Mouse (Mus musculus) CH12.LX (cell line): Measurements from ENCODE around the gene Gdf9.

ENCODE experiments used
- CTCF ChIP-seq, 2 experiments: IDR thresholded peaks in 1 of 2; conservative IDR thresholded peaks in 1 of 2; 2 replicates each; pipeline ENCODE4 v1.5.1; 2011 to 2012; ENCODE audit warnings: low read depth in 2 of 2, low read length in 2 of 2, improper control_type of control experiment in 1 of 2, inconsistent platforms in 1 of 2, mild to moderate bottlenecking in 1 of 2, moderate library complexity in 1 of 2
- GABPA ChIP-seq: IDR thresholded peaks from 2 replicates; pipeline ENCODE4 v1.6.1; 2012; ENCODE audit warnings: low read depth, low read length, improper control_type of control experiment, inconsistent platforms; ENCODE audit not compliant: insufficient replicate concordance
- JUND ChIP-seq: conservative IDR thresholded peaks from 2 replicates; pipeline ENCODE4 v1.6.1; 2011; ENCODE audit warnings: low read depth, low read length, improper control_type of control experiment
- MAFK ChIP-seq: IDR thresholded peaks from 2 replicates; pipeline ENCODE4 v1.6.1; 2011; ENCODE audit warnings: low read length, improper control_type of control experiment; ENCODE audit not compliant: insufficient replicate concordance
- MAX ChIP-seq: IDR thresholded peaks from 2 replicates; pipeline ENCODE4 v1.6.1; 2011; ENCODE audit warnings: low read length, improper control_type of control experiment
- PAX5 ChIP-seq: IDR thresholded peaks from 2 replicates; pipeline ENCODE4 v1.6.1; 2012; ENCODE audit warnings: low read length, inconsistent platforms, mixed read lengths
- POLR2A ChIP-seq: IDR thresholded peaks from 2 replicates; pipeline ENCODE4 v1.6.1; 2011; ENCODE audit warnings: low read depth, mild to moderate bottlenecking, improper control_type of control experiment, low read length
- USF1 ChIP-seq: IDR thresholded peaks from 2 replicates; pipeline ENCODE4 v1.6.1; 2014; ENCODE audit warnings: low read depth, mild to moderate bottlenecking, inconsistent platforms, low read length, improper control_type of control experiment
- USF2 ChIP-seq: conservative IDR thresholded peaks from 2 replicates; pipeline ENCODE4 v1.6.1; 2011; ENCODE audit warnings: low read depth, low read length, improper control_type of control experiment

DNA sequence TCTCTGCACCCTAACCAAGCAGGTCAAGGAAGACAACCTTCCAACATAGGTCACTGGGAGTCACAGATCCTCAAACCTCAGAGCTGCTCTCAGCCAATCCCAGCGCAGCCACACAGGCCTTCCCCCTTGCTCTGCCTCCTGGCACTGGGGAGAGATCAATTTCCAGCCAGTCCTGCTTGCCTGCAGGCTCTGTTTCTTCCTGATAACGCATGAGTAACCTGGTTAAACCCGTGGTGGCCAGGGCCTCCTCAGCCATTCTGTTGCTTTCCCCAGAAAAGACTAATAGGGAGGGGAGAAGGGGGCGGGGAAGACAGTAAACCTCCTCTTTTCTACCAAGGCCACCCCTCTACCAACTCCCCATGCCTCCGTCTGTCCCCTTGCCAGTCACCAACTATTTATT lies 30.9 kb downstream of the Gdf9 start:
- TF ChIP-seq CTCF (conservative IDR thresholded peaks at IDR 0.05 in 1 of 2, IDR thresholded peaks at IDR 0.05 in 1 of 2; ENCODE audit: low read depth in 2 of 2, low read length in 2 of 2), result no peak
- no peak for TF ChIP-seq PAX5
- TF ChIP-seq USF2, result no peak
- TF ChIP-seq MAFK, result no peak
- no peak for TF ChIP-seq GABPA
- no peak for TF ChIP-seq POLR2A
- TF ChIP-seq MAX, result no peak
- TF ChIP-seq USF1, result no peak
- TF ChIP-seq JUND, result no peak
